Mouse (Mus musculus): Measurements from ENCODE around the gene Mlana.

The Mlana gene

GRCm38 (mm10) chr19:29753939-29754338 lies 56.3 kb downstream of the Mlana start:
- no peak for DNase-seq (ENCODE audit: low spot score in 2 of 2)

Measured in right cerebral cortex, adult 2 months (tissue).